Mouse (Mus musculus) activated CD4-positive, CD25-positive, alpha-beta regulatory T cell, adult 4 months (primary cell): Measurements from ENCODE around the gene Vmn1r59. TPM values are rescaled to one million over a fixed set of nuclear protein-coding genes. Genes with fewer than 3 reads are reported as not detected.
"Not testable (repeated sequence)": the region's sequence is repeated elsewhere in the genome, so short reads cannot be mapped to it uniquely, and the experiment has no call there.

Experiments used
- ATAC-seq: one replicate; pipeline ENCODE4 v1.8.0; 2017
- polyA plus RNA-seq, 2 experiments: library from polyadenylated mRNA; unstranded; fragments of 100-300 nt; shearing (Covaris generic); gene quantifications; one replicate each; pipeline ENCODE4 v1.2.1; 2017

The Vmn1r59 gene
- not detected for polyA plus RNA-seq

GRCm38 (mm10) chr7:5456674-5457073 is at the start of gene Vmn1r59:
Gene Vmn1r59 (minus strand): TSS chr7:5456774.
- ATAC-seq = no peak

DNA sequence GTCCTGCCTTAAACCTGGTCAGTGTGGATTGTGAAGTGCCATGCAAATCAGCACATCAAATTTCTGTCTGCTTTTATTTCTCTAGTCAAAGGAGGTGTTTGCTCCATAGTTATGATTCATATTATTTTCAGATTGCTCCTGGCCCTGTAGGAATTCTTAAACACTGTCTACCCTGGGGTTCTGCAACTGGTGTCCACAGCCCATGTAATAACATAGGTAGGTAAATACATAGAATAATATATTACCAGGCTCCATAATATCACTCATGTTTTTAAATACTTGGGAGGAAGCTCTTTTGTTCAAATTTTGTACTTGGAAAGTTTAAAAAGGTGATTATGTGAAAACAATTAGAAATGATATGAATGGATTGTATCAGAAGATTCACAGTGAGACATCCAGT is 37.3 kb upstream of the Vmn1r59 start, which contains the start of gene Vmn2r28:
Vmn2r28 (minus strand) TSS at position 101 of the 400 bp plus-strand sequence.
- not testable (repeated sequence) for ATAC-seq

DNA sequence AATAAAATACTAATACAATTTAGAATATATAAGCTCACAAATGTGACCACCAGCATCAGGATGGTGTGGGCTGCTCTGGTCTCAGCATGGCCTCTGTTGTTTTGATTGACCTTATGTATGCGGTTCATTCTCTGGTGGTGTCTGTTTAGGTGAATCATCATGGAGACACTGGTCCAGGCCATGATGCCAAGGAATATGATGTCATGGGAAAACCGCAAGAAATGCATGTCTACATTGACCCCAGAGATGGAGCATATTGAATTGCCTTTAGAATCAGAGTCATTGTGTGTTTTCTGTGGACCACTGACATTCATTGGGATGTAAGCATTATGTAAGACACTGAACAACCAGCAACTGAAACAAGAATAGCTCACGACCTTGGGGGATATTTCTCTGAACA is 2.6 kb downstream of the Vmn1r59 start:
- ATAC-seq = not testable (repeated sequence)

DNA sequence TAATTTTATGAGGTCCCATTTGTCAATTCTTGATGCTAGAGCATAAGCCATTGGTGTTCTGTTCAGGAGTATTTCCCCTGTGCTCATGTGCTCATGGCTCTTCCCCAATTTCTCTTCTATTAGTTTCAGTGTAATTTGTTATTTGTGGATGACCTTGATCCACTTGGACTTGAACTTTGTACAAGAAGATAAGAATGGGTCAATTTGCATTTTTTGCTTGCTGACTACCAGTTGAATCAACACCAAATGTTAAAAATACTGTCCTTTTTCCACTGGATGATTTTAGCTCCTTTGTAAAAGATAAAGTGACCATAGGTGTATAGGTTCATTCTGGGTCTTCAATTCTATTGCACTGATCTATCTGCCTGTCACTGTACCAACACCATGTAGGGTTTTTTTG is 7.9 kb downstream of the Vmn1r59 start:
- no peak for ATAC-seq

DNA sequence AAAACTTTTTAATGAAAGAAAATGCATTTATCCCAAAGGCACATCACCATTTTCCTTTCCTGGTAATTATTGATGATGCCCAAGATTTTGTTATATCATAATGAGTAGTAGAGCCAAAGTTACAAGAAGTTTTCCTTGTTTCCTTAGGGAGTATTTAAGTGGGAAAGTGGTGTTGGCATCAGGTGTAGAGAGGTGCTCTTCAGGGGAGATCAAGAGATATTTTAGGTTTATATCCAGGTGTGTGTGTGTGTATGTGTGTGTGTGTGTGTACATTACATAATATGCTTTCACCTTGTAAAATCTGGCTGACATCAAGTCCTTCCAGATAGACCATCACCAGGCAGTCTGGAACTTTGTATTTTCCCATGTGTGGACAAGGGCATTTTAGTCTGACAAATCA is 43.3 kb downstream of the Vmn1r59 start, which contains the start of gene Vmn1r58:
Vmn1r58 (minus strand) TSS at position 101 of the 400 bp plus-strand sequence.
- not testable (repeated sequence) for ATAC-seq

- no peak for ATAC-seq
These were observed 50.4 kb downstream of the Vmn1r59 start for GRCm38 (mm10) chr7:5406201-5406600.

Other genes starting within 250 kb of the Vmn1r59 start
- not detected for gene Vmn1r57, start 238.3 kb downstream of the Vmn1r59 start, polyA plus RNA-seq
- gene Gm5065, start 106.2 kb downstream of the Vmn1r59 start, polyA plus RNA-seq = not detected
- gene Nlrp2, start 105.7 kb downstream of the Vmn1r59 start, polyA plus RNA-seq = not detected
- gene Vmn1r58, start 43.4 kb downstream of the Vmn1r59 start, polyA plus RNA-seq = under 1 TPM in 1 of 2 experiments, not detected in 1; 0.05 TPM
- gene Vmn2r28, start 37.2 kb upstream of the Vmn1r59 start, polyA plus RNA-seq = not detected
- gene Vmn1r60, start 90.5 kb upstream of the Vmn1r59 start, polyA plus RNA-seq = not detected
- gene Vmn1r61, start 156.5 kb upstream of the Vmn1r59 start, polyA plus RNA-seq = under 1 TPM in 1 of 2 experiments, not detected in 1; 0.07 TPM
- gene Vmn1r62, start 216.9 kb upstream of the Vmn1r59 start, polyA plus RNA-seq = not detected